Mouse (Mus musculus): ENCODE data around the gene Timmdc1.

DNA sequence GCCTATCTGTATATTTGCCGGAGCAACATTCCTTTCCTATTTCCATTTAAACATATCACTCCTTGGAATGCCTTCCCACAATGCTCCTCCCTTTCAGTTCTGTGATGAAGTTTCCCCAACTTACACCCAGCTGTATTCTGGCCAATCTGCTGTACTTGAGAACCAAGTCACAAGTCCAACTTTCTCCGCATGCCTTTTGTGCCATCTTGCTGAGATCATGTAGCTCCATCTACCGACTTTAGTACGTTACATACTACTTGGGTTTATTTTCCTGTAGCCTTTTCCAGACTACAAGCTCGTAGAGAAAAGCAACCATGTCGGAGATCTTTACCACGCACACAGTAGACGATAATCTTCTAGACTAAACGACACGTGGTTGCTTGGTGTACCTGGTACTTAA, 28.6 kb downstream of the Timmdc1 start:
- no peak for TF ChIP-seq POLR2A (IDR thresholded peaks at IDR 0.05; ENCODE audit: insufficient read depth, low read depth, low read length)
- no peak for TF ChIP-seq EP300 (IDR thresholded peaks at IDR 0.05; ENCODE audit: insufficient read depth, low read depth, low read length)
